Mouse (Mus musculus): ENCODE measurements at regions not wholly inside any gene's neighbourhood (a gene's known extent, or its start where the extent isn't known, plus 50 kb on each side); places are given as distances from the start of the nearest gene placed in this dataset.

GRCm38 (mm10) chr11:114433561-114433960 is 234.8 kb upstream of the Rpl38 start:
- TF ChIP-seq CTCF (IDR thresholded peaks at IDR 0.05; ENCODE audit: extremely low read depth, insufficient read depth, low read length) = no peak
- no peak for TF ChIP-seq POLR2A (IDR thresholded peaks at IDR 0.05; ENCODE audit: extremely low read depth, insufficient read depth, low read length)
